Mouse (Mus musculus) ES-E14 (cell line): ENCODE measurements around the gene Syt7.

Experiments
- MAFK ChIP-seq: IDR thresholded peaks from 2 replicates; pipeline ENCODE4 v1.6.1; 2014; ENCODE audit warnings: mild to moderate bottlenecking, low read depth, low read length, inconsistent platforms; ENCODE audit not compliant: insufficient read depth
- ZC3H11A ChIP-seq: IDR thresholded peaks from 2 replicates; pipeline ENCODE4 v1.6.1; 2012; ENCODE audit warnings: low read depth, mild to moderate bottlenecking, inconsistent platforms, low read length, borderline replicate concordance
- ZNF384 ChIP-seq: IDR thresholded peaks from 2 replicates; pipeline ENCODE4 v1.6.1; 2012; ENCODE audit warnings: low read depth, low read length, inconsistent platforms

GRCm38 (mm10) chr19:10402771-10403494, 14.0 kb downstream of the Syt7 start:
- TF ChIP-seq ZC3H11A, result no peak
- TF ChIP-seq MAFK, result no peak
- TF ChIP-seq ZNF384, result no peak
